Mouse (Mus musculus): ENCODE results near the gene Rnf207. TPM values are rescaled to one million over a fixed set of nuclear protein-coding genes. Genes with fewer than 3 reads are reported as not detected.

Rnf207 gene
- polyA plus RNA-seq, 1 experiment, result not detected

DNA sequence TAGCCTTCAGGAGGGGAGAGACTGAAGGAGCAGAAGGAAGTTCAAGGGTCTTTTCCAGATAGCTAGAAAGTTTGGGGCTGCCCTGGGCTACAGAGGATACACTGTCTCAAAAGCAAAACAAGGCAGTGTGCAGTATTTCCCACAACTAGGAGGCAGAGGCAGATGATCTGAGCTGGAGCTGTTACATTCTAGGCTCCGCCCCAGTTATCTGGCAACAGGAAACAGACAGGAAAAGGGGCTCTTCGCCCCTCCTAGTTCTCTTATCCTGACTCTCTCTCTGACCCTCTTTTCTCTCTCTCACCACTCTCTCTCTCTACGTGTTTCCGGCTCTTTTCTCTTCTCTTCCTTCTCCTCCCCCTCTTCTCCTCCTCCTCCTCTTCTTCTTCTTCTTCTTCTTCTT, 22.9 kb downstream of the Rnf207 start:
- 2% methylated on average over 4 of the region's 4 CpGs for WGBS
- TF ChIP-seq POLR2A (IDR thresholded peaks at IDR 0.05; ENCODE audit: borderline replicate concordance, control insufficient read depth, low read depth, low read length), result no peak
- no peak for TF ChIP-seq CTCF (IDR thresholded peaks at IDR 0.05; ENCODE audit: control insufficient read depth, insufficient read depth, low read length)
- H3K27ac ChIP-seq (ENCODE audit: control insufficient read depth, insufficient read depth, low read depth, low read length, poor library complexity), result no peak overlapping the region
- peaks cover 1% of the 10 kb centered on the region; the same call in 1 of the 2 replicates for H3K4me1 ChIP-seq (ENCODE audit: control insufficient read depth, insufficient read depth, low read length)
- H3K4me3 ChIP-seq (replicated peaks; ENCODE audit: control insufficient read depth, low read depth, low read length), result no peak overlapping the region

- Histone ChIP-seq H3K4me3 (replicated peaks; ENCODE audit: control insufficient read depth, low read depth, low read length) (no peak overlapping the region), H3K27ac (ENCODE audit: control insufficient read depth, insufficient read depth, low read depth, low read length, poor library complexity) (no peak overlapping the region), H3K4me1 (ENCODE audit: control insufficient read depth, insufficient read depth, low read length) (peaks cover 1% of the 10 kb centered on the region; the same call in 1 of the 2 replicates)
- WGBS, result 27% methylated on average over 10 of the region's 10 CpGs
- TF ChIP-seq CTCF (IDR thresholded peaks at IDR 0.05; ENCODE audit: control insufficient read depth, insufficient read depth, low read length) (no peak), POLR2A (IDR thresholded peaks at IDR 0.05; ENCODE audit: borderline replicate concordance, control insufficient read depth, low read depth, low read length) (no peak)
These were observed 24.4 kb downstream of the Rnf207 start for GRCm38 (mm10) chr4:152294188-152294929.

DNA sequence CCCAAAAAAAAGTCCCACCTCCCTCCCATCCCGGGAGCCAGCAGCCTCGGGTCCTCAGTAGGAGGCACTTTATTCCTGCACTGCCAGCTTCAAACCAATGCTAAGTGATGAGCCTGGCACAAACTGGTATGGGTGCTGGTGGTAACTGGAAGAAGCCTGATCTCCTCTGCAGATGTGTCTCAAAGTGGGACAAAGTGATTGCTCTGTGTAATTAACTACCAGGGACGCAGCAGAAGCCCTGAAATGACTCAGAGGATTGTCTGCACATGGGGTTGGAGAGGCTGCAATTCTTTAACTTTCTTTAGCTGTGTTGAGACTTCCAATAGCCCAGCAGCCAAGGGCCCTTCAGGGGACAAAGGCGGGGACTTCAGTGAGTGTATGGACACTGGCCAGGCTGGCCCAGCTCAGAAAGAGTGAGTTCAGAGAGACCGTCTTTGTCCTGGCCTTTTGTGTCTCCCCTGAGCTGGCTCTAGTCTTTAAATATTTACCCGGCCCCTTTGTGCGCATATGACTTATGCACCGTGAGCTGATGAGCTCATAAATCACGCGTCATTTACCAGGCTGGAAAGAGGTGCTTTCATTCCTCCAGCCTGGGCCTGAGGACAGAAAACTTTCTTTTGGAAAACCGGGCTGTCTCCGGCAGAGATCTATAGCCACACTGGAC, 26.6 kb downstream of the Rnf207 start:
- Histone ChIP-seq H3K4me1 (ENCODE audit: control insufficient read depth, insufficient read depth, low read length) (peaks cover 1% of the 10 kb centered on the region; the same call in 1 of the 2 replicates), H3K4me3 (replicated peaks; ENCODE audit: control insufficient read depth, low read depth, low read length) (no peak overlapping the region), H3K27ac (ENCODE audit: control insufficient read depth, insufficient read depth, low read depth, low read length, poor library complexity) (no peak overlapping the region)
- TF ChIP-seq CTCF (IDR thresholded peaks at IDR 0.05; ENCODE audit: control insufficient read depth, insufficient read depth, low read length), result no peak
- no peak for TF ChIP-seq POLR2A (IDR thresholded peaks at IDR 0.05; ENCODE audit: borderline replicate concordance, control insufficient read depth, low read depth, low read length)
- 48% methylated on average over 12 of the region's 12 CpGs for WGBS

DNA sequence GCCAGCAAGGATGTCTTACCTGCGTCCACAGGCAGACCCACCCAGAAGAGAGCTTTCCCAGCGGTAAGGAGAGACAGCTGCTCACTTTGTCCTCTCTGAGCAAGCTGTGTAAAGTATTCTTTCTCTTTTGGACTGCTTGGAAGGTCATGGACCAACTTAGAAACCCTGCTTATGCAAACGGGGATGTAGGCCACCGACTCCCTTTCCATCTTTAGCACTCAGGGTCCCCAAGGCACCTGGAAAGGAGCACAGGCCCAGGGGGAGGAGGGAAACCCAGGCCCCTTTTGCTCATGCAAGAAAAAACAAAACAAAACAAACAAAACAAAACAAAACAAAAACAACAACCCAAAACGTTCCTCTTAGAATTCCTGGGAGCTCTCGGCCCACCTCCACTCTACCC, 27.2 kb downstream of the Rnf207 start, which contains the start of gene Hes3:
TSS of gene Hes3 (minus strand) at position 101 of the 400 bp plus-strand sequence.
- TF ChIP-seq POLR2A (IDR thresholded peaks at IDR 0.05; ENCODE audit: borderline replicate concordance, control insufficient read depth, low read depth, low read length), result no peak
- TF ChIP-seq CTCF (IDR thresholded peaks at IDR 0.05; ENCODE audit: control insufficient read depth, insufficient read depth, low read length), result no peak
- 40% methylated on average over 6 of the region's 6 CpGs for WGBS
- H3K4me3 ChIP-seq (replicated peaks; ENCODE audit: control insufficient read depth, low read depth, low read length), result no peak within 1 kb of the TSS
- no peak within 1 kb of the TSS for H3K27ac ChIP-seq (ENCODE audit: control insufficient read depth, insufficient read depth, low read depth, low read length, poor library complexity)
- H3K4me1 ChIP-seq (ENCODE audit: control insufficient read depth, insufficient read depth, low read length), result peaks cover 1% of the 10 kb centered on the region; the same call in 1 of the 2 replicates

- H3K4me3 ChIP-seq (replicated peaks; ENCODE audit: control insufficient read depth, low read depth, low read length), result no peak overlapping the region
- WGBS, result 18% methylated on average over 11 of the region's 11 CpGs
- no peak for TF ChIP-seq POLR2A (IDR thresholded peaks at IDR 0.05; ENCODE audit: borderline replicate concordance, control insufficient read depth, low read depth, low read length)
- H3K4me1 ChIP-seq (ENCODE audit: control insufficient read depth, insufficient read depth, low read length), result no peaks in the 10 kb centered on the region
- H3K27ac ChIP-seq (ENCODE audit: control insufficient read depth, insufficient read depth, low read depth, low read length, poor library complexity), result no peak overlapping the region
These were observed 27.8 kb downstream of the Rnf207 start for GRCm38 (mm10) chr4:152290991-152291390.

GRCm38 (mm10) chr4:152290385-152290784, 28.4 kb downstream of the Rnf207 start:
- TF ChIP-seq POLR2A (IDR thresholded peaks at IDR 0.05; ENCODE audit: borderline replicate concordance, control insufficient read depth, low read depth, low read length) (no peak), CTCF (IDR thresholded peaks at IDR 0.05; ENCODE audit: control insufficient read depth, insufficient read depth, low read length) (no peak)
- no peak overlapping the region for H3K4me3 ChIP-seq (replicated peaks; ENCODE audit: control insufficient read depth, low read depth, low read length)
- no peak overlapping the region for H3K27ac ChIP-seq (ENCODE audit: control insufficient read depth, insufficient read depth, low read depth, low read length, poor library complexity)
- no peaks in the 10 kb centered on the region for H3K4me1 ChIP-seq (ENCODE audit: control insufficient read depth, insufficient read depth, low read length)
- 2% methylated on average over 39 of the region's 39 CpGs for WGBS

DNA sequence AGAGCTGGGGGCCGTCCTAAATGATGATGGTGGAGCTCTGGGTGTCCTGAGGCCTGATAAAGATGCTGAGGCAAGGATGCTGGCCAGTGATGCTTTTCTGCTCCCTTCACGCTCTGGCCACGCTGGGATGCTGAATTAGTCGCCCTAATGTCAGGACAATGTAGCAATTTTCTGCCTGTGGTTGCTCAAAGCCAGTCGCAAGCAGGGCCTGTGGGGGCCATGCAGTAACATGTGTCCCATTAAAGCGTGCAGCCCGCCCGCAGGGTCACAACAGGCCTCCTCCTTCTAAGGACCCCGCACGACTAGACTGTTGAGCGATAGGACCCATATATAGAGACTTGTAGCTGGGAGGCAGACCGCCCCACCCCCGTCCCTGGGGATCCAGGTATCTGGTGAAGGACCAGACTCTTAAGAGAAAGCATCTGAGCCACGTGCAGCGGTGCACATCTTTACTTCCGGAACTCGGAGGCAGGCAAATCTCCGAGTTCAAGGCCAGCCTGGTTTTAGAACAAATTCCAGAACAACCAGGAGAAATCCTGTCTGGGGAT, 30.3 kb downstream of the Rnf207 start:
- WGBS, result 56% methylated on average over 18 of the region's 18 CpGs
- H3K27ac ChIP-seq (ENCODE audit: control insufficient read depth, insufficient read depth, low read depth, low read length, poor library complexity), result no peak overlapping the region
- no peak overlapping the region for H3K4me3 ChIP-seq (replicated peaks; ENCODE audit: control insufficient read depth, low read depth, low read length)
- no peaks in the 10 kb centered on the region for H3K4me1 ChIP-seq (ENCODE audit: control insufficient read depth, insufficient read depth, low read length)
- TF ChIP-seq CTCF (IDR thresholded peaks at IDR 0.05; ENCODE audit: control insufficient read depth, insufficient read depth, low read length), result no peak
- no peak for TF ChIP-seq POLR2A (IDR thresholded peaks at IDR 0.05; ENCODE audit: borderline replicate concordance, control insufficient read depth, low read depth, low read length)

All from bone marrow, adult 2 months (tissue).